Mouse (Mus musculus): ENCODE measurements around the gene Krtap2-4.
"Not testable (repeated sequence)": the region's sequence is repeated elsewhere in the genome, so short reads cannot be mapped to it uniquely, and the experiment has no call there.

DNA sequence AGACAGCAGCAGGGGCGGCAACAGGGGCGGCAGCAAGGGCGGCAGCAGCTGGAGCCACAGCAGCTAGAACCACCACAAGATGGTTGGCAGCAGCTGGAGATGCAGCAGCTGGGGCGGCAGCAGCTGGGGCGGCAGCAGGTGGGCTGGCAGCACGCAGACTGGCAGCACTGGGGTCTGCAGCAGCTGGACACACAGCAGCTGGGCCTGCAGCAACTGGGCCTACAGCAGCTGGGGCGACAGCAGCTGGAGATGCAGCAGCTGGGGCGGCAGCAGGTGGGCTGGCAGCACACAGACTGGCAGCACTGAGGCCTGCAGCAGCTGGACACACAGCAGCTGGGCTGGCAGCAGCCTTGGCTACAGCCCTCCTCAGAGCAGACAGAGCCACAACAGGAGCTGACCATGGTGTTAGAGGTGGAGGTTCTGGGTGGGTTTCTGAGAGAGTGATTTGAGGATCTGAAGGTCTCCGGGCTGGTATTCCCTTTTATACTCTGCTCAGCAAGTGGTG, 29.0 kb upstream of the Krtap2-4 start, which contains the start of gene Krtap4-7:
- not testable (repeated sequence) for TF ChIP-seq CTCF (IDR thresholded peaks at IDR 0.05; ENCODE audit: insufficient read depth, low read length); POLR2A (IDR thresholded peaks at IDR 0.05; ENCODE audit: borderline replicate concordance, extremely low read depth, low read depth, low read length)
